Mouse (Mus musculus): ENCODE data around the gene Nelfcd. TPM values are rescaled to one million over a fixed set of nuclear protein-coding genes. Genes with fewer than 3 reads are reported as not detected.
A peak's percentile ranks its signal among the peaks of the same experiment; 100 is the strongest.

The Nelfcd gene
- polyA plus RNA-seq, 1 experiment from 2014 or later: 31.0 TPM

GRCm38 (mm10) chr2:174428996-174429591, 13.5 kb downstream of the Nelfcd start:
- H3K9me3 ChIP-seq (ENCODE audit: control insufficient read depth): no peaks in the 10 kb centered on the region
- H3K4me3 ChIP-seq (ENCODE audit: low read depth, low read length): no peak overlapping the region
- no peak overlapping the region for H3K4me2 ChIP-seq (replicated peaks; ENCODE audit: low read depth)
- H3K36me3 ChIP-seq (ENCODE audit: control insufficient read depth, insufficient read depth): peaks cover 90% of the 10 kb centered on the region
- no peak overlapping the region for H3K27ac ChIP-seq (ENCODE audit: low read depth, low read length)
- no peak for TF ChIP-seq CTCF (IDR thresholded peaks at IDR 0.05; ENCODE audit: low read depth)
- no peaks in the 10 kb centered on the region for H3K27me3 ChIP-seq (replicated peaks; ENCODE audit: control insufficient read depth, insufficient read depth, low read length)
- no peak overlapping the region for H3K9ac ChIP-seq (ENCODE audit: low read depth, low read length)
- 91% methylated on average over 10 of the region's 10 CpGs for WGBS
- H3K4me1 ChIP-seq (replicated peaks; ENCODE audit: control insufficient read depth, insufficient read depth, low read length): no peaks in the 10 kb centered on the region
- ATAC-seq: no peak

- H3K27me3 ChIP-seq (replicated peaks; ENCODE audit: control insufficient read depth, insufficient read depth, low read length): no peaks in the 10 kb centered on the region
- 98% methylated on average over 9 of the region's 9 CpGs for WGBS
- no peak for ATAC-seq
- no peak for TF ChIP-seq CTCF (IDR thresholded peaks at IDR 0.05; ENCODE audit: low read depth)
- H3K9me3 ChIP-seq (ENCODE audit: control insufficient read depth): no peaks in the 10 kb centered on the region
- no peak overlapping the region for H3K9ac ChIP-seq (ENCODE audit: low read depth, low read length)
- no peak overlapping the region for H3K4me3 ChIP-seq (ENCODE audit: low read depth, low read length)
- H3K4me2 ChIP-seq (replicated peaks; ENCODE audit: low read depth): no peak overlapping the region
- peaks cover 3% of the 10 kb centered on the region for H3K4me1 ChIP-seq (replicated peaks; ENCODE audit: control insufficient read depth, insufficient read depth, low read length)
- H3K27ac ChIP-seq (ENCODE audit: low read depth, low read length): no peak overlapping the region
- peaks cover 52% of the 10 kb centered on the region for H3K36me3 ChIP-seq (ENCODE audit: control insufficient read depth, insufficient read depth)
These were observed 19.3 kb downstream of the Nelfcd start for GRCm38 (mm10) chr2:174434943-174435342.

GRCm38 (mm10) chr2:174436076-174436701, 20.6 kb downstream of the Nelfcd start:
- peaks cover 3% of the 10 kb centered on the region for H3K4me1 ChIP-seq (replicated peaks; ENCODE audit: control insufficient read depth, insufficient read depth, low read length)
- no peaks in the 10 kb centered on the region for H3K9me3 ChIP-seq (ENCODE audit: control insufficient read depth)
- H3K36me3 ChIP-seq (ENCODE audit: control insufficient read depth, insufficient read depth): peaks cover 42% of the 10 kb centered on the region
- no peak overlapping the region for H3K9ac ChIP-seq (ENCODE audit: low read depth, low read length)
- no peak for TF ChIP-seq CTCF (IDR thresholded peaks at IDR 0.05; ENCODE audit: low read depth)
- ATAC-seq: no peak
- 80% methylated on average over 26 of the region's 26 CpGs for WGBS
- no peak overlapping the region for H3K4me3 ChIP-seq (ENCODE audit: low read depth, low read length)
- no peaks in the 10 kb centered on the region for H3K27me3 ChIP-seq (replicated peaks; ENCODE audit: control insufficient read depth, insufficient read depth, low read length)
- H3K27ac ChIP-seq (ENCODE audit: low read depth, low read length): no peak overlapping the region
- peak overlapping the region; percentile 88 for H3K4me2 ChIP-seq (replicated peaks; ENCODE audit: low read depth)

GRCm38 (mm10) chr2:174436916-174437696, 21.5 kb downstream of the Nelfcd start:
- H3K4me1 ChIP-seq (replicated peaks; ENCODE audit: control insufficient read depth, insufficient read depth, low read length): peaks cover 3% of the 10 kb centered on the region
- no peaks in the 10 kb centered on the region for H3K9me3 ChIP-seq (ENCODE audit: control insufficient read depth)
- peaks cover 37% of the 10 kb centered on the region for H3K36me3 ChIP-seq (ENCODE audit: control insufficient read depth, insufficient read depth)
- peak overlapping the region; percentile 88 for H3K4me2 ChIP-seq (replicated peaks; ENCODE audit: low read depth)
- no peaks in the 10 kb centered on the region for H3K27me3 ChIP-seq (replicated peaks; ENCODE audit: control insufficient read depth, insufficient read depth, low read length)
- no peak for ATAC-seq
- peak overlapping the region; percentile 62 for H3K4me3 ChIP-seq (ENCODE audit: low read depth, low read length)
- 80% methylated on average over 7 of the region's 7 CpGs for WGBS
- peak overlapping the region; percentile 92 for H3K27ac ChIP-seq (ENCODE audit: low read depth, low read length)
- H3K9ac ChIP-seq (ENCODE audit: low read depth, low read length): peak overlapping the region; percentile 37; the same call in 1 of the 2 replicates
- TF ChIP-seq CTCF (IDR thresholded peaks at IDR 0.05; ENCODE audit: low read depth): no peak

GRCm38 (mm10) chr2:174437697-174437982, 22.0 kb downstream of the Nelfcd start:
- peak overlapping the region; percentile 92 for H3K27ac ChIP-seq (ENCODE audit: low read depth, low read length)

GRCm38 (mm10) chr2:174438181-174438580, 22.6 kb downstream of the Nelfcd start:
- peak overlapping the region; percentile 62 for H3K4me3 ChIP-seq (ENCODE audit: low read depth, low read length)
- no peak for ATAC-seq
- H3K9ac ChIP-seq (ENCODE audit: low read depth, low read length): peak overlapping the region; percentile 70
- peak overlapping the region; percentile 92 for H3K27ac ChIP-seq (ENCODE audit: low read depth, low read length)
- peaks cover 3% of the 10 kb centered on the region for H3K4me1 ChIP-seq (replicated peaks; ENCODE audit: control insufficient read depth, insufficient read depth, low read length)
- H3K36me3 ChIP-seq (ENCODE audit: control insufficient read depth, insufficient read depth): peaks cover 27% of the 10 kb centered on the region
- 55% methylated on average over 11 of the region's 11 CpGs for WGBS
- peak overlapping the region; percentile 88 for H3K4me2 ChIP-seq (replicated peaks; ENCODE audit: low read depth)
- no peak for TF ChIP-seq CTCF (IDR thresholded peaks at IDR 0.05; ENCODE audit: low read depth)
- H3K27me3 ChIP-seq (replicated peaks; ENCODE audit: control insufficient read depth, insufficient read depth, low read length): no peaks in the 10 kb centered on the region
- no peaks in the 10 kb centered on the region for H3K9me3 ChIP-seq (ENCODE audit: control insufficient read depth)

More at GRCm38 (mm10) chr2:174437697-174437982, 22.0 kb downstream of the Nelfcd start:
- peak overlapping the region; percentile 70; the same call in 1 of the 2 replicates for H3K9ac ChIP-seq (ENCODE audit: low read depth, low read length)
- peak; percentile 41 for ATAC-seq
- no peak for TF ChIP-seq CTCF (IDR thresholded peaks at IDR 0.05; ENCODE audit: low read depth)
- H3K36me3 ChIP-seq (ENCODE audit: control insufficient read depth, insufficient read depth): peaks cover 32% of the 10 kb centered on the region
- peak overlapping the region; percentile 62 for H3K4me3 ChIP-seq (ENCODE audit: low read depth, low read length)
- H3K4me2 ChIP-seq (replicated peaks; ENCODE audit: low read depth): peak overlapping the region; percentile 88
- H3K9me3 ChIP-seq (ENCODE audit: control insufficient read depth): no peaks in the 10 kb centered on the region
- peaks cover 3% of the 10 kb centered on the region for H3K4me1 ChIP-seq (replicated peaks; ENCODE audit: control insufficient read depth, insufficient read depth, low read length)
- no peaks in the 10 kb centered on the region for H3K27me3 ChIP-seq (replicated peaks; ENCODE audit: control insufficient read depth, insufficient read depth, low read length)
- WGBS: 46% methylated on average over 4 of the region's 4 CpGs

All from intestine, postnatal 0 days (tissue).